Mouse (Mus musculus) CD4-positive, CD25-positive, alpha-beta regulatory T cell, adult 2 months (primary cell): ENCODE data around the gene Tdpoz2.
"Not testable (repeated sequence)": the region's sequence is repeated elsewhere in the genome, so short reads cannot be mapped to it uniquely, and the experiment has no call there.

Source experiments
- DNase-seq: peaks from one replicate; pipeline ENCODE4 v3.0.0-alpha.2; 2012; ENCODE audit warnings: low read depth, low spot score

Gene Tdpoz2

GRCm38 (mm10) chr3:93652586-93652985 lies at the start of gene Tdpoz2:
Gene Tdpoz2, minus strand, starts transcription at chr3:93652686.
- DNase-seq: no peak

GRCm38 (mm10) chr3:93692970-93693369 lies 40.5 kb upstream of the Tdpoz2 start, which contains the start of gene Gm37596:
Gene Gm37596, minus strand, starts transcription at chr3:93693070.
- not testable (repeated sequence) for DNase-seq

- DNase-seq: not testable (repeated sequence)
Observed at GRCm38 (mm10) chr3:93676210-93676609, 23.7 kb upstream of the Tdpoz2 start, which contains the start of gene Tdpoz1. Gene Tdpoz1, minus strand, starts transcription at chr3:93676310.

- not testable (repeated sequence) for DNase-seq
Observed at GRCm38 (mm10) chr3:93670805-93671503, 18.5 kb upstream of the Tdpoz2 start.

GRCm38 (mm10) chr3:93654260-93654659 lies 1.8 kb upstream of the Tdpoz2 start:
- no peak for DNase-seq

- DNase-seq: peak; percentile 35
Observed at GRCm38 (mm10) chr3:93630917-93631714, 21.4 kb downstream of the Tdpoz2 start.

GRCm38 (mm10) chr3:93608970-93609369 lies 43.5 kb downstream of the Tdpoz2 start:
- DNase-seq: peak; percentile 71

- no peak for DNase-seq
Observed at GRCm38 (mm10) chr3:93601903-93602302, 50.6 kb downstream of the Tdpoz2 start.
